Mouse (Mus musculus): ENCODE data around the gene Phlpp1.

GRCm38 (mm10) chr1:106208581-106208980 lies 37.0 kb downstream of the Phlpp1 start:
- TF ChIP-seq CTCF (IDR thresholded peaks at IDR 0.05; ENCODE audit: low read depth), result no peak
- no peak for TF ChIP-seq EP300 (optimal IDR thresholded peaks at IDR 0.05)
